Mouse (Mus musculus) heart, embryonic 12.5 days (tissue): ENCODE results near the gene D8Ertd738e. TPM values are rescaled to one million over a fixed set of nuclear protein-coding genes. Genes with fewer than 3 reads are reported as not detected.
A peak's percentile ranks its signal among the peaks of the same experiment; 100 is the strongest.

ENCODE experiments used
- ATAC-seq: fragments of 200-750 bp; cut with Nextera tagmentation; 2 replicates; pipeline ENCODE4 v1.8.0; 2017; ENCODE audit warnings: moderate TSS enrichment, moderate library complexity; ENCODE audit not compliant: insufficient number of reproducible peaks, low FRiP score
- H3K27ac ChIP-seq: fragments of 300-500 bp; sonication (generic); 2 replicates; pipeline ENCODE4 v1.5.1; 2016; ENCODE audit warnings: mild to moderate bottlenecking, moderate library complexity; ENCODE audit not compliant: poor library complexity, severe bottlenecking
- H3K27me3 ChIP-seq: fragments of 300-500 bp; sonication (generic); replicated peaks from 2 replicates; pipeline ENCODE4 v1.6.1; 2016; ENCODE audit warnings: mild to moderate bottlenecking, moderate library complexity
- H3K36me3 ChIP-seq: fragments of 300-500 bp; sonication (generic); 2 replicates; pipeline ENCODE4 v1.6.1; 2016; ENCODE audit warnings: mild to moderate bottlenecking, moderate library complexity
- H3K4me1 ChIP-seq: fragments of 300-500 bp; sonication (generic); replicated peaks from 2 replicates; pipeline ENCODE4 v1.6.1; 2016; ENCODE audit warnings: mild to moderate bottlenecking
- H3K4me2 ChIP-seq: fragments of 300-500 bp; sonication (generic); 2 replicates; pipeline ENCODE4 v1.6.1; 2016; ENCODE audit warnings: mild to moderate bottlenecking, moderate library complexity
- H3K4me3 ChIP-seq: fragments of 300-500 bp; sonication (generic); 2 replicates; pipeline ENCODE4 v1.5.1; 2016; ENCODE audit warnings: mild to moderate bottlenecking
- H3K9ac ChIP-seq: fragments of 300-500 bp; sonication (generic); 2 replicates; pipeline ENCODE4 v1.6.1; 2016; ENCODE audit warnings: mild to moderate bottlenecking, moderate library complexity
- H3K9me3 ChIP-seq: fragments of 300-500 bp; sonication (generic); replicated peaks from 2 replicates; pipeline ENCODE4 v1.6.1; 2016; ENCODE audit warnings: mild to moderate bottlenecking, moderate library complexity
- WGBS: fragments of 180-500 bp; shearing (Covaris S2); methylation state at CpG from one replicate; pipeline ENCODE4 v1.1.7; 2016; 5-methylcytosine and 5-hydroxymethylcytosine counted together
- microRNA counts: library from miRNA; unstranded; fragments of <30 nt; microRNA quantifications from one replicate; lab custom pipeline; 2017
- microRNA-seq: library from miRNA; unstranded; fragments of <30 nt; microRNA quantifications from one replicate; pipeline ENCODE4, GENCODE M21; 2017
- polyA plus RNA-seq: library from polyadenylated mRNA; unstranded; fragments of >200 nt; fragmentation: Nextera tagmentation; extraction: Ambion mirVana; gene quantifications from 2 replicates; pipeline ENCODE4 v1.2.1, GENCODE M21; 2016

D8Ertd738e gene
- polyA plus RNA-seq, 1 experiment from 2014 or later = 286 TPM

GRCm38 (mm10) chr8:84200652-84201544 is 48.6 kb downstream of the D8Ertd738e start:
- H3K9me3 ChIP-seq = no peaks in the 10 kb centered on the region
- peak; percentile 62 for ATAC-seq
- H3K27ac ChIP-seq = peak overlapping the region; percentile 93
- H3K4me2 ChIP-seq = peak overlapping the region; percentile 96
- H3K27me3 ChIP-seq = no peaks in the 10 kb centered on the region
- peaks cover 19% of the 10 kb centered on the region for H3K36me3 ChIP-seq
- peak overlapping the region; percentile 94 for H3K9ac ChIP-seq
- H3K4me3 ChIP-seq = peak overlapping the region; percentile 83
- H3K4me1 ChIP-seq = peaks cover 62% of the 10 kb centered on the region
- WGBS = 4% methylated on average over 53 of the region's 70 CpGs

DNA sequence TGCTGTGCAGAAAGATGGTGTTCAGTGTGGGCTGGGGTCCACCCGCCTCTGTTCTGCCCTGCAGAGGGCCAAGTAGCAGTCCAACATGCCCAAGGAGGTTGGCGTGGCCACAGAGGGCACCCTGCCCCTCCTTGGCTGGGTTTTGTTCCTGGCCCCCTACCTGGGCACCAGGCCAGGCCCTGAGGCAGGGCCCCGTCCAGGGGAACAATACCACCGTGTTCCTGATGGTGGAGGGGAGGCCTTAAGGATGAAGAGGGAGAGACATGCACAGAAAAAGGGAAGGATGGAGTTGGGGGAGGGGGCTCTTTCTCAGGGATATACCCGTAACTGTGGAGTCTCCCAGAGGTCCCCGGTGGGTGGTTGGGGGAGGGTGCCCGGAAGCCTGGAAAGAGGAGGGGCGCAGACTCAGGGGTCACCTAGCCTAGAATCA is 49.4 kb downstream of the D8Ertd738e start:
- no peak for ATAC-seq
- Histone ChIP-seq H3K4me2 (peak overlapping the region; percentile 96), H3K27me3 (no peaks in the 10 kb centered on the region), H3K27ac (peak overlapping the region; percentile 93), H3K4me1 (peaks cover 62% of the 10 kb centered on the region), H3K36me3 (peaks cover 11% of the 10 kb centered on the region), H3K9me3 (no peaks in the 10 kb centered on the region), H3K9ac (peak overlapping the region; percentile 94), H3K4me3 (peak overlapping the region; percentile 83)
- WGBS = 23% methylated on average over 8 of the region's 8 CpGs

DNA sequence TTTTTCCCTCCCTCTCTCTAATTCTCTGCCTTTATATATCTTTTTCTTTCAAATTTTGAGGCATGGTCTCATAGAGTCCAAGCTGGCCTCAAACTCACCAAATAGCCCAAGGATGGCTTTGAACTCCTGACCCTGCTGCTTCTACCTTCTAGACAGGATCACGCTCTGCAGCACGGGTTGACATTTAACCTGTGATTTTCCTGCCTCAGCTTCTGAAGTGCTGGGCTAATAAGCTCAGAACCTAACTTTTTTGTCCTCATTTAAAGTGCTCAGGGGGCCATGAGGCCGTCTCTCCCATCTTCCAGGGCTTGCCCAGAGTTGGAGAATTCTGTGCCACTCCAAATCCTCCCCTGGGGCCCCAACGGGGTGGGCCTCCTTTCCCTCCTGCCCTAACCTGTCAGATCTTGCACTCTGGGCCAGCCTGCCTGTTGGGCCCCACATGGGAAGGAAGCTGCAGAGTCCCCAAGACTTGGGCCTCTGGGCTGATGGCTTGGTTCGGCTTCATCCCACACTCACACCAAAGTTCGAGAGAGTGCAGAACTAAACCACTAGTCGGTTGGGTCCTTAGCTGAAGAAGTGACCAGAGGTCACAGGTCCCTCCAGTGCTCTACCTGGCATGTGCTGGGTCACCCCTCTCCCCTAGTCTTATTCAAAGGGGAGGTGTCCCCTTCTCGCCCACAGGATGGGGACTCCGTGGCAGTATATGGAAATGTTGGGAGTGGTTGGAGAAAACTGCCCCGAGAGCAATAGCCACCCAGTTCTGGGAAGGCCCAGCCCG is 50.0 kb downstream of the D8Ertd738e start:
- H3K9me3 ChIP-seq = no peaks in the 10 kb centered on the region
- H3K27ac ChIP-seq = peak overlapping the region; percentile 93
- 59% methylated on average over 11 of the region's 11 CpGs for WGBS
- peaks cover 62% of the 10 kb centered on the region for H3K4me1 ChIP-seq
- no peak for ATAC-seq
- no peaks in the 10 kb centered on the region for H3K27me3 ChIP-seq
- H3K9ac ChIP-seq = peak overlapping the region; percentile 94
- peak overlapping the region; percentile 96 for H3K4me2 ChIP-seq
- 0 out of 2 replicates have a peak, but pooled peaks cover 6% of the 10 kb centered on the region for H3K36me3 ChIP-seq
- H3K4me3 ChIP-seq = no peak overlapping the region

GRCm38 (mm10) chr8:84198871-84199270 is 50.6 kb downstream of the D8Ertd738e start:
- Histone ChIP-seq H3K27me3 (no peaks in the 10 kb centered on the region), H3K4me3 (no peak overlapping the region), H3K9ac (no peak overlapping the region), H3K27ac (peak overlapping the region; percentile 93), H3K36me3 (0 out of 2 replicates have a peak, but pooled peaks cover 6% of the 10 kb centered on the region), H3K4me2 (peak overlapping the region; percentile 77), H3K4me1 (peaks cover 56% of the 10 kb centered on the region), H3K9me3 (no peaks in the 10 kb centered on the region)
- no peak for ATAC-seq
- WGBS = 33% methylated on average over 4 of the region's 4 CpGs

- Histone ChIP-seq H3K9ac (peak overlapping the region; percentile 79), H3K9me3 (no peaks in the 10 kb centered on the region), H3K4me3 (peak overlapping the region; percentile 56), H3K27me3 (no peaks in the 10 kb centered on the region), H3K27ac (peak overlapping the region; percentile 93), H3K4me1 (peaks cover 52% of the 10 kb centered on the region), H3K36me3 (0 out of 2 replicates have a peak, but pooled peaks cover 6% of the 10 kb centered on the region), H3K4me2 (peak overlapping the region; percentile 77)
- ATAC-seq = peak; percentile 85
- 2% methylated on average over 30 of the region's 30 CpGs for WGBS
These were observed 51.4 kb downstream of the D8Ertd738e start for GRCm38 (mm10) chr8:84197922-84198774.

DNA sequence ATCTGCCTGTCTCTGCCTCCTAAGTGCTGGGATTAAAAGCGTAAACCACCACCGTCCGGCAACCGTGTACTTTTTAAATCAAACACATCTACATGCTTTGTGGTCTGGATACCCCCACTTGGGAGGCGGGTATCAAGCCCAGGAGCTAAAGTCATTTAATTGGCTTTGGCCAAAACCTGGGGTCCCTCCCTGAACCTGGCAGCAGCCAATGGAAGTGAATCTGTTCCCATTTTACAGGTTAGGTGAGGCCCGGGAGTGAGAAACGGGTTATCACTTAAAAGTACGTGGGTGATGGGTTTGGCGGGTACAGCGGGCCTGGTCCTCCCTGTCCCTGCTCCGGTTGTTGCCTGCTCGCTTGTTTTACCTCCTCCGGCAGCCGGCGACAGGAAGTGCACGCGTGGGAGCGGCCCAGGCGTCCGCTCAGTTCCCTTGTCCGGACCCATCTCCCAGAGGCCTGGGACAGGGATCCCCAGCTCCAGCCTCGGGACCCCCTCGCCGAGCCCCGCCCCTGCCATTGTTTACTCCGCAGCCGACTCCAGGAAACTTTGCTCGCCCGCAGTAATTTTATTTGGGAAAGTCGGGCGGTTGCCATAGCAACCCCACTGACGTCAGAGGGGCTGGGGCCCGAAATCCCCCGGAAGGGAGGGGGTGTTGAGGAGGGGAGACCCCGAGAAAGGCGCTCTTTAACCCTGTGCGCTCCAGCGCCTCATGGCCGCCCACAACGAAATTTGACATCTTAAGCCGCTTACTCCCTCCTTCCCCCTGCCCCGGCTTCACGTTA is 52.2 kb downstream of the D8Ertd738e start:
- peak; percentile 40 for ATAC-seq
- Histone ChIP-seq H3K27me3 (no peaks in the 10 kb centered on the region), H3K4me2 (peak overlapping the region; percentile 77), H3K9ac (peak overlapping the region; percentile 79), H3K36me3 (0 out of 2 replicates have a peak, but pooled peaks cover 4% of the 10 kb centered on the region), H3K27ac (peak overlapping the region; percentile 93), H3K4me1 (peaks cover 50% of the 10 kb centered on the region), H3K4me3 (peak overlapping the region; percentile 56), H3K9me3 (no peaks in the 10 kb centered on the region)
- 3% methylated on average over 43 of the region's 43 CpGs for WGBS

MicroRNAs within 50 kb of the gene (microRNA counts, 519-probe panel; counts per million panel counts)
- microRNA mmu-miR-23a (lab: Ali Mortazavi, UCI) = 6,961 counts per million, percentile 86 among the panel's probes with 10 or more counts
- 7,335 counts per million, percentile 90 among the panel's probes with 10 or more counts for microRNA mmu-miR-27a (lab: Ali Mortazavi, UCI)

Small RNAs within 50 kb of the gene (microRNA-seq; reads per million reads assigned to microRNA genes)
- gene Mir23a = 19,679 reads per million, percentile 97 among the genes with 10 or more reads in this experiment
- not detected for gene Mir24-2
- 455 reads per million, percentile 72 among the genes with 10 or more reads in this experiment for gene Mir27a
- not detected for gene Mir3074-2

Other genes with a start within 250 kb of the D8Ertd738e start
- 0.22 and 0.54 TPM in 2 replicates for gene 1700067K01Rik, start 248.2 kb downstream of the D8Ertd738e start, polyA plus RNA-seq
- 0.30 TPM in 1 of 2 replicates, not detected in the other for gene 2210011C24Rik, start 237.5 kb downstream of the D8Ertd738e start, polyA plus RNA-seq
- 1.7 and 2.1 TPM in 2 replicates for gene Palm3, start 228.2 kb downstream of the D8Ertd738e start, polyA plus RNA-seq
- 4.4 and 5.3 TPM in 2 replicates for gene Il27ra, start 207.1 kb downstream of the D8Ertd738e start, polyA plus RNA-seq
- not detected in 2 replicates for gene Rln3, start 204.7 kb downstream of the D8Ertd738e start, polyA plus RNA-seq
- gene Gm10643, start 184.6 kb downstream of the D8Ertd738e start, polyA plus RNA-seq = 1.2 TPM in 2 replicates
- gene Rfx1, start 182.9 kb downstream of the D8Ertd738e start, polyA plus RNA-seq = 6.9 and 7.5 TPM in 2 replicates
- 10.5 and 11.4 TPM in 2 replicates for gene Dcaf15, start 145.0 kb downstream of the D8Ertd738e start, polyA plus RNA-seq
- 0.14 TPM in 1 of 2 replicates, not detected in the other for gene Podnl1, start 123.7 kb downstream of the D8Ertd738e start, polyA plus RNA-seq
- gene Cc2d1a, start 101.8 kb downstream of the D8Ertd738e start, polyA plus RNA-seq = 17.7 and 18.1 TPM in 2 replicates
- gene 4930432K21Rik, start 101.7 kb downstream of the D8Ertd738e start, polyA plus RNA-seq = 1.00 and 1.1 TPM in 2 replicates
- gene Nanos3, start 64.5 kb downstream of the D8Ertd738e start, polyA plus RNA-seq = 1.7 and 3.0 TPM in 2 replicates
- 12.9 and 13.7 TPM in 2 replicates for gene Zswim4, start 12.7 kb downstream of the D8Ertd738e start, polyA plus RNA-seq
- gene Mri1, start 7.6 kb upstream of the D8Ertd738e start, polyA plus RNA-seq = 48.2 and 50.9 TPM in 2 replicates
- 15.8 and 16.1 TPM in 2 replicates for gene Ccdc130, start 20.7 kb upstream of the D8Ertd738e start, polyA plus RNA-seq
- gene Cacna1a, start 138.7 kb upstream of the D8Ertd738e start, polyA plus RNA-seq = 9.2 and 9.4 TPM in 2 replicates